Mouse (Mus musculus): ENCODE measurements around the gene Rpl36.

DNA sequence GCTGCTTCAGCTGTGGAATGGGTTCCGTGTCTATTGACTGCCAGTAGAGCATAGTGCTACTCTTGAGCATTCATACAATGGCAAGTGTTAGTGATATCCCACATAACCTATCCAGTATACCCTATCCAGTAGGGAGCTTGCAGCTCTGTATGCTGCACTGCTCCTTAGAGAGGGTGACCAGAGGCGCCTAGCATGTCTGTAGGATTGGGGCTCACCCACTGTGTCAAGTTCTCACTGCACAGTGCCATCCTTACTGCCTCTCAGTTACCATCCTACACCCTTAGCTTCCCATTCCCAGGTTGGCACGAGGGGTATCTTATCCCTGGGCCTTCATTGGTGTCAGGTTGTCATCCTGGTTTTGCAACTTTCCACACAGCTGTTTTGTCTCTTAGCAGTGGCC is 8.8 kb upstream of the Rpl36 start:
- no peak for TF ChIP-seq CTCF (IDR thresholded peaks at IDR 0.05; ENCODE audit: control insufficient read depth, insufficient read depth, low read length)
- TF ChIP-seq POLR2A (IDR thresholded peaks at IDR 0.05; ENCODE audit: borderline replicate concordance, control insufficient read depth, low read depth, low read length) = no peak
